Mouse (Mus musculus) brain, embryonic 14.5 days (tissue): ENCODE data around the gene Slc9a2. TPM values are rescaled to one million over a fixed set of nuclear protein-coding genes. Genes with fewer than 3 reads are reported as not detected.
A peak's percentile ranks its signal among the peaks of the same experiment; 100 is the strongest.
"Not testable (repeated sequence)": the region's sequence is repeated elsewhere in the genome, so short reads cannot be mapped to it uniquely, and the experiment has no call there.

Experiments used
- DNase-seq: peaks from one replicate; pipeline ENCODE4 v3.0.0-alpha.2; 2011; ENCODE audit warnings: low read depth
- CTCF ChIP-seq: fragments of 200-500 bp; IDR thresholded peaks from 2 replicates; pipeline ENCODE4 v1.5.1; 2012; ENCODE audit warnings: inconsistent platforms, mild to moderate bottlenecking, moderate library complexity, borderline replicate concordance; ENCODE audit not compliant: insufficient read depth, insufficient read length; ENCODE audit errors: extremely low read depth
- POLR2A ChIP-seq: fragments of 200-500 bp; IDR thresholded peaks from 2 replicates; pipeline ENCODE4 v1.6.1; 2012; ENCODE audit warnings: mild to moderate bottlenecking, inconsistent platforms, borderline replicate concordance; ENCODE audit not compliant: poor library complexity, insufficient read depth, insufficient read length, severe bottlenecking; ENCODE audit errors: extremely low read depth
- polyA plus RNA-seq: library from polyadenylated mRNA; depleted of rRNA; stranded (reverse); fragments of >200 nt; gene quantifications from 2 replicates; pipeline ENCODE4 v1.2.3, GENCODE M21; 2012

The Slc9a2 gene
- polyA plus RNA-seq, 1 experiment, result 0.38 TPM

GRCm38 (mm10) chr1:40670025-40670424 is 10.3 kb upstream of the Slc9a2 start:
- TF ChIP-seq POLR2A (no peak), CTCF (no peak)
- no peak for DNase-seq

GRCm38 (mm10) chr1:40671490-40671889 is 8.9 kb upstream of the Slc9a2 start:
- no peak for TF ChIP-seq POLR2A
- TF ChIP-seq CTCF, result no peak
- no peak for DNase-seq

DNA sequence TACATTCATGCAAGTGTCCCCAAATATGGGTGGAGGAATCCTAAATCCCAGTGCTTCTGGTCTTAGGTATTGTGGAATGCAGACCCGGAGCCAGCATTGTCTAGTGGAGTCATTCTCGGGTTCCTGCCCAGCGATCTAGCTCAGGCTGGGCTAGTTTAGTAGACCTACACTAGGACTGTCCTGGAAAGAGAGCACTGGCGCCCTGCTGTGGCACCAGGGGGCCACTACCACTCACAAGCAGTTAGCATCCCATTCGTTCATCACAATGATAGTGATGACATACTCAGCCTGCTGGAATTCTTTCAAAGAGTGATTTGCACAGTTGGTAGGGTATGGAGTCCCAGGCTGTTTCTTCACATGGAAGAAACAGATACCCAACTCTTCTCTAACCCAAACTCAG is 3.1 kb upstream of the Slc9a2 start:
- TF ChIP-seq POLR2A, result no peak
- TF ChIP-seq CTCF, result no peak
- no peak for DNase-seq

GRCm38 (mm10) chr1:40680868-40681698 is 709 bp downstream of the Slc9a2 start:
- no peak for TF ChIP-seq CTCF
- TF ChIP-seq POLR2A, result no peak
- DNase-seq, result peak; percentile 45

DNA sequence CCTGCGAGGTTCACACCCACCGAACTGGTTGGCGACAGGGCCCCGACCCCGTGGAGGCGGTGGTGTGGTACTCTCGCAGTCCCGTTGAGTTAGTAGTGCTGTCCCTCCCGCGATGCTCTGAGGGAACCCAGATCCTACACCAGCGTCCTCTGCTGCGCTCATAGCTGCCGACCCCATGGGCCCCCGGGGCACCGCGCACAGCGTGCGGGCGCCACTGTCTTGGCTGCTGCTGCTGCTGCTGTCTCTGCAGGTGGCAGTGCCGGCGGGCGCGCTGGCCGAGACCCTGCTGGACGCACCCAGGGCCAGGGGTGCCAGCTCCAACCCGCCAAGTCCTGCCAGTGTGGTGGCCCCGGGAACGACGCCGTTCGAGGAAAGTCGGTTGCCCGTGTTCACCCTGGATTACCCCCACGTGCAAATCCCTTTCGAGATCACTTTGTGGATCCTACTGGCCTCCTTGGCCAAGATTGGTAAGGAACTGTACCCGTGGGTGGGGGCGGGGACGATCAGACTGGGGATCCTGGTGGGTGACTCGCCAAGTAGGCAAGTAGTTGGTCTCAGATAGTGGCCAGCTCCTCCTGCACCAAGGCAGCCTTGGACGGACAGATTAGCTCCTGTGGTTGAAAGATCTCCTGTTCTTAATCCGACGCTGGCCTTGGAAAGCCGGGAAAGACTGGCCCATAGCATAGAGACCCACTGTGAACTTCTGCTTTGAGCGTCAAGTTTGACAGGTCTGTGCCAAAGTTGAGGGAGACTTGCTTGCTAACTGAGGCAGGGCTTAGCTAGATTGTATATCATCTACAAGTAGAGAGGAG is 1.5 kb downstream of the Slc9a2 start:
- TF ChIP-seq POLR2A (no peak), CTCF (no peak)
- DNase-seq, result peak; percentile 32

DNA sequence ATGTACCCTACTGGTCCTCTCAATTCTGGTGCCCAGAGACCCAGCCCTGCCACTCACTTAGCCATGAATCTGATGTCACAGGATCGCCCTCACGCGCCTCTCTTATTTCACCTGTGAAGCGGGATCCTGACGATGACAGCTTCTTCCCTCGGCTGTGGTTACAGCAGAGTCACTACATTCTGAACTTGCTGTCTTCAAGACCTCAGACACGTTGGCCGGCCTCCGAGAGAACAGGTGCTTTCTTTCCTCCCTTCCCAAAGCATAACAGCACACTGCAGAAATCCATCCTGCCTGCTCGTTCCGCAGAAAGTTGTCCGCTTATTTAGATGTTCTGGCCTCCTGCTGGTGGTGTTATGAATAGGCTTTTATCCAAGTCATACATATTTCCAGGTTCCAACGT is 13.9 kb downstream of the Slc9a2 start:
- TF ChIP-seq CTCF (no peak), POLR2A (no peak)
- no peak for DNase-seq

DNA sequence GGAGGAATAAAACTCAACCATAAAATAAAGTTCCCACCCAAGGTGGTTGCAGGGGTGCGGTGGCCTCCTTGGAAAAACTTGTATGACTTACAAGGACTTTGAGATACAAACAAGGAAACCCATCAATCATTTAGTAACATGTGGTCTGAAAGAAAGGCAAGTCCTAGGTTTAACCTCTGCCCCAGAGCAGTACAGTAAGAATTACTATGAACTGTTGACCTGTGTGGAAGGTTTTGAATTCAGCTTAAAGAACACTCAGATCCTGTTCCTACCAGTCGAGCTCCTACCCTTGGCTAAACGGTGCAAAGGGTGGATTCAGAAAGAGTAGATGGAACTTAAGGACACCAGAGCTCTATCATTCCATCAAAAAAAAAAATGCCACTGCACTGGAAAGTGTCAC is 16.1 kb downstream of the Slc9a2 start:
- TF ChIP-seq CTCF, result no peak
- no peak for TF ChIP-seq POLR2A

DNA sequence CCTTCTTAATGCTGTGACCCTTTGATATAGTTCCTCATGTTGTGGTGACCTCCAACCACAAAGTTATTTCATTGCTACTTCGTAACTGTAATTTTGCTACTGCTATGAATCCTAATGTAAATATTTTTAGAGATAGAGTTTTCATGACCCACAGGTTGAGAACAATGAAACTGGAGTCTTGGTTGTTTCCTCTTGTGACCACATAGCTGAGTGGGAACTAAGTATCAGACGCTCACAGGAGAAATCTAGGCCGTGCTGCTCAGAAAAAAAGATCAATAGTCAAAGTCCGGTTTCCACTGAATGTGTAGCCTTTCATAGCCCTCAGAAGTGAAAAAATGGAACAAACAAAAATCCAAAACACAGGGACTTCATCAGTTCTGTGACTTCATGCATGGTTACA is 24.7 kb downstream of the Slc9a2 start:
- no peak for DNase-seq
- TF ChIP-seq CTCF, result no peak

More for the DNA sequence above, 16.1 kb downstream of the Slc9a2 start:
- no peak for DNase-seq

DNA sequence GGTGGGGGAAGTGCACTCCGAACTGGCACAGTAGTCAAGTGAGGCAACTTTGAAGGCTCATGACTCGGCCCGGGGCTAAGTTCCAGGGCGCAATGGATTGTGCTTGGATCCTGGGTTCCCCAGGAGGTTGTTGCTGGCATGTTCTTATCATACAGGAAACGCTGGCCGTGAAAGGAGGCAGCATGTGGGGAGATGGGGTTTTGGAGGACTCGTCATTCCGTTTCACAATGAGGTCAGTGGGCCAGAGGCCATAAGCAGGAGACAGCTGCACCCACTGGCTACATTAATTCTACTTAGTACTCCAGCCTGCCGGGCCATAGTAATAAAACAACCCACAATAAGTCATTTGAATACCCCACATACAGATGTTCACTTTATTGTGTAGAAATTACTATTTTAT is 34.6 kb downstream of the Slc9a2 start:
- TF ChIP-seq POLR2A (no peak), CTCF (no peak)

DNA sequence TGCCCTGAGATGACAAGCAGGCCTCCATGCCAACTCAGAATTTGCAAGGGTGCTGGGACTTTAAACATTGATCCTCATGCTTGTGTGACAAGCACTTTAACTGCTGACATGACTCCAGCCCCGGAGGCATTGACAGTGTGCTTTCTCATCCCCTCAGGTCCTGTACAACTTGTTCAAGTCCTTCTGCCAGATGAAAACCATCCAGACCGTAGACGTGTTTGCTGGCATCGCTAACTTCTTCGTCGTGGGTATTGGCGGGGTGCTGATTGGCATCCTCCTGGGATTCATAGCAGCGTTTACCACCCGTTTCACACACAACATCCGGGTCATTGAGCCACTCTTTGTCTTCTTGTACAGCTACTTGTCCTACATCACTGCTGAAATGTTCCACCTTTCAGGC is 45.7 kb downstream of the Slc9a2 start:
- TF ChIP-seq POLR2A, result no peak
- peak; percentile 30 for DNase-seq

More for the DNA sequence above, 34.6 kb downstream of the Slc9a2 start:
- no peak for DNase-seq

DNA sequence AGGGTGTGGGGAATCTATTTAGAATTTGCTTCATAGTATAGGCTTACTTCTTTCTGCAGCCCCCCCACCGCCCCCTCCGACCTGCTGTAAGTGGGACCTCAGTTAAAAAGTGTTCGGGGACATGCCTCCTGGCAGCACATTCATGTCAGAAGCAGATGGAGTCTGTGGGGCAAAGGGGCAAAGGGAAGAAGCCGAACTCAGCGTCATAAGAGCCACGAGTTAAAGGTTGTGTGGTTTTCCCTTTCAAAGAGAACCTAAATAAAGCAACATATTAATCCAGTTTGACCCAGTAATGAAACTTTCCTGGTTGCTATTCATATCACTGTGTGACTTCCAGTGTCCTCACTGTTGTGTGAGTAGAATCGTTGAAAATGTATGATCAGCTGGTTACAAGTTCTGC is 47.0 kb downstream of the Slc9a2 start:
- DNase-seq, result no peak
- TF ChIP-seq CTCF, result no peak
- TF ChIP-seq POLR2A, result no peak

- no peak for DNase-seq
- no peak for TF ChIP-seq CTCF
- TF ChIP-seq POLR2A, result no peak
Measured at GRCm38 (mm10) chr1:40728636-40729035, 48.3 kb downstream of the Slc9a2 start.

DNA sequence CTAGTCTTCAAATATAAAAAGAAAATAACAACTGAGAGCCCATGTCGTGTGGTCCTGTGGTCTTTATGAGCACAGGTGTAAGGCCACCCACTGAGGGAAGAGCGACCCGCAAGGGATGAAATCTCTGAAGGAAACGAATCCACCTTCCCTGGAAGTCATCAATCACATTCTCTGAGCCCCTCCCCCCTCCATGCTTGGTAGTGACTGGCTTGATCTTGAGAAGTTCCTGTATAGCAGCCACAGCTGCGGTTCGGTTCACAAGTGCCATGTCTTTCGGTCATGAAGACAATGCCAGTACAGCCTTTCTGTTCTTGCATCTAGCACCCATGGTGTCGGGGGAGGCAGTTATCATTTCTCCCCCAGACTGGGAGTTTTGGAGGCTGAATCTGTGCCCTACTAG is 57.3 kb downstream of the Slc9a2 start:
- DNase-seq, result no peak
- TF ChIP-seq POLR2A (no peak), CTCF (no peak)

- DNase-seq, result not testable (repeated sequence)
Measured at GRCm38 (mm10) chr1:40738246-40738645, 57.9 kb downstream of the Slc9a2 start.
